Mouse (Mus musculus): ENCODE data around the gene Mmp9.

DNA sequence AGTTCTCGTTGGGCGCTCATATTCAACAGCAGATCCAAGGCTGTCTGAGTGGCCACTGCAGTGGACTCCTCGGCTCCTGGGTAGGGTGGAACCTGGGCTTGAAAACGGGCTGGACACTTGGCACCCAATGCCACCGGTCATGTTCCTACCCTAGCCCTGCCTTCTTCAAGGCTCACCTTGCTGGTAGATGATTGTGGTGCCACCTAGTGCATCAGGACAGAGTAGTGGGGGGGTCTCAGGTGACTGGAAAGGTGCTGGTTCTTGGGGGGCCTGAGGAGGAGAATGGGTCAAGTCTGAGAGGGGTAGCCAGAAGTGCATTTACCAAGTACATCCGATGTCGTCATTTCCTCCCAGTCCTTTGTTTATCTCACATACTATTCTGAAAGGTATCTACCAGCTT, 42.6 kb upstream of the Mmp9 start:
- TF ChIP-seq POLR2A (IDR thresholded peaks at IDR 0.05; ENCODE audit: low read depth, low read length) (no peak), CTCF (conservative IDR thresholded peaks at IDR 0.05; ENCODE audit: insufficient read depth, insufficient read length, low read depth, low read length) (no peak)

Measured in kidney, adult 2 months (tissue).